Mouse (Mus musculus) intestine, embryonic 15.5 days (tissue): ENCODE results near the gene Mrps6. TPM values are rescaled to one million over a fixed set of nuclear protein-coding genes. Genes with fewer than 3 reads are reported as not detected.
A peak's percentile ranks its signal among the peaks of the same experiment; 100 is the strongest.

ENCODE experiments used
- ATAC-seq: fragments of 200-750 bp; cut with Nextera tagmentation; 2 replicates; pipeline ENCODE4 v1.8.0; 2017; ENCODE audit warnings: moderate TSS enrichment, moderate library complexity
- H3K27ac ChIP-seq: fragments of 300-500 bp; sonication (generic); 2 replicates; pipeline ENCODE4 v1.5.1; 2015; ENCODE audit warnings: mild to moderate bottlenecking, inconsistent platforms
- H3K27me3 ChIP-seq: fragments of 300-500 bp; sonication (generic); replicated peaks from 2 replicates; pipeline ENCODE4 v1.6.1; 2015; ENCODE audit warnings: inconsistent platforms
- H3K36me3 ChIP-seq: fragments of 300-500 bp; sonication (generic); 2 replicates; pipeline ENCODE4 v1.6.1; 2015; ENCODE audit warnings: inconsistent platforms
- H3K4me1 ChIP-seq: fragments of 300-500 bp; sonication (generic); replicated peaks from 2 replicates; pipeline ENCODE4 v1.6.1; 2015; ENCODE audit warnings: inconsistent platforms
- H3K4me2 ChIP-seq: fragments of 300-500 bp; sonication (generic); replicated peaks from 2 replicates; pipeline ENCODE4 v1.6.1; 2015; ENCODE audit warnings: mild to moderate bottlenecking, inconsistent platforms
- H3K4me3 ChIP-seq: fragments of 300-500 bp; sonication (generic); replicated peaks from 2 replicates; pipeline ENCODE4 v1.5.1; 2015; ENCODE audit warnings: inconsistent platforms
- H3K9ac ChIP-seq: fragments of 300-500 bp; sonication (generic); 2 replicates; pipeline ENCODE4 v1.6.1; 2015; ENCODE audit warnings: inconsistent platforms
- H3K9me3 ChIP-seq: fragments of 300-500 bp; sonication (generic); 2 replicates; pipeline ENCODE4 v1.6.1; 2016; ENCODE audit warnings: inconsistent platforms
- WGBS: fragments of 180-500 bp; shearing (Covaris S2); methylation state at CpG from one replicate; pipeline ENCODE4 v1.1.7; 2015; 5-methylcytosine and 5-hydroxymethylcytosine counted together
- polyA plus RNA-seq: library from polyadenylated mRNA; unstranded; fragments of >200 nt; fragmentation: Nextera tagmentation; extraction: Ambion mirVana; gene quantifications from 2 replicates; pipeline ENCODE4 v1.2.1, GENCODE M21; 2015

Gene Mrps6
- polyA plus RNA-seq, 1 experiment from 2014 or later: 105 TPM

DNA sequence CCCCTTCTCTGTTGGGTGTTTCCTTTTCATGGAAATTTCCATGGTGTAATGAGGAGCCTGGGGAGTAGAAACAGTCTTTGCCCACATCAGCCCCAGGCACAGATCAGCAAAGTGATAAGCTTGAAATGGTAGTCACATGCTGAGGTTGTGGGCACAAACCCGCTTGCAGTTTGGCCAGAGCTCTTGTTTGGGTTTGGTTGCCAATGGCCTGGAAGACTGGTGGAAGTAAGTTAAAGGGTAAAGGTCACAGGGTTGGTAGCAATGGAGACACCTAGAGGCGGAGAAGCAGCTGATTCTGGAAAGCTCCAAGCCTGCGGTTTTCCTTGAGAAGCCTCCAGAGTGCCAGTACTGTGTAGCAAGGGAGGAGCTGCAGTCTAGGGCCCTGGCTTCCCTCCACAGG lies 47.6 kb downstream of the Mrps6 start:
- Histone ChIP-seq H3K9me3 (no peaks in the 10 kb centered on the region), H3K4me3 (no peak overlapping the region), H3K36me3 (no peaks in the 10 kb centered on the region), H3K27ac (no peak overlapping the region), H3K4me2 (no peak overlapping the region), H3K9ac (no peak overlapping the region), H3K27me3 (no peaks in the 10 kb centered on the region), H3K4me1 (peaks cover 5% of the 10 kb centered on the region; the same call in 1 of the 2 replicates)
- 74% methylated on average over 3 of the region's 3 CpGs for WGBS
- ATAC-seq: no peak

DNA sequence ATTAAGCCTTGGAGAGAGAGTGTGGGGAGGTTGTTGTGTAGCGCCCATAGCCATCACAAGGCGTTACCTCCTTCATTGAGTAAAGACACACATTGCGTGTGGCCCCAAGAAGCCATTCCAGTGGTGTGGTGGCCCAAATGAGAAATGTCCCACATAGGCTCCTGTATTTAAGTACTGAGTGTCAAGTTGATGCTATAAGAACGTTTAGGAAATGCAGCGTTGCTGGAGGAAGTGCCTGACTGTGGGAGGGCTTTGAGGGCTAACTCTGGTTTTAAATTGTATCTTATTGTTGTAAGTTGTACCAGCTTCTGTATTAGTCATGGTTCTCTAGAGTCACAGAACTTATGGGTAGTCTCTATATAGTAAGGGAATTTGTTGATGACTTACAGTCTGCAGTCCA lies 49.3 kb downstream of the Mrps6 start:
- Histone ChIP-seq H3K4me3 (no peak overlapping the region), H3K4me1 (peaks cover 5% of the 10 kb centered on the region; the same call in 1 of the 2 replicates), H3K27ac (no peak overlapping the region), H3K9ac (no peak overlapping the region), H3K4me2 (no peak overlapping the region), H3K27me3 (no peaks in the 10 kb centered on the region), H3K9me3 (no peaks in the 10 kb centered on the region), H3K36me3 (no peaks in the 10 kb centered on the region)
- 89% methylated on average over 5 of the region's 5 CpGs for WGBS
- ATAC-seq: no peak

DNA sequence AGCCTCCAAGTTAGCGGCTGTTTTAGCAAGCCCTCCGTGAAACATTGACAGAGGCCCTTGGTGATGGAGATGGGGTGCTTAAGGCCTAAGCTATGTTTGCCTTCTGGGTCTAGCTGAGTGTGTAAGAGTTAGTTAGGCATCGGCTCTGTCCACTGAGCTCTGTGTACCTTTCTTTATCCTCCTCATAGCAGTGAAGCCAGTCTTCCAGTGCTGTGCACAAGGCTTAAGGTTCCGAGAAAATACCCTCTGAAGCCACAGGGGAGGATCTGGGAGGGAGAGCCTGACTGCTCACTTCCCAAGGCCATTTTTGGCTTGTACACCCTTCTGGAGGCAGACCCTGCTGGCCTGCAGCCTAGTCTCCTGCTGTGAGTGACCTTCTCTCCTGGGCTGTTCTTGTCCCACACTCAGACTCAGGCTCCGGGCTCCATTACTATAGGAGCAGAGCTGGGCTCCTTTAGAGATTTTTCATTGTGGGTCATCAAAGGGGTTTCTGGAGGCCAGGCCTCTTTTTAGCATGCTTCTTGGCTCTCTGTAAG lies 56.7 kb downstream of the Mrps6 start:
- H3K27ac ChIP-seq: no peak overlapping the region
- no peak overlapping the region for H3K4me3 ChIP-seq
- no peak overlapping the region for H3K9ac ChIP-seq
- no peaks in the 10 kb centered on the region for H3K9me3 ChIP-seq
- WGBS: 71% methylated on average over 5 of the region's 5 CpGs
- no peaks in the 10 kb centered on the region for H3K27me3 ChIP-seq
- peaks cover 8% of the 10 kb centered on the region; the same call in 1 of the 2 replicates for H3K4me1 ChIP-seq
- ATAC-seq: no peak
- 0 out of 2 replicates have a peak, but pooled peaks cover 3% of the 10 kb centered on the region for H3K36me3 ChIP-seq
- H3K4me2 ChIP-seq: no peak overlapping the region

GRCm38 (mm10) chr16:92115611-92116421 lies 57.7 kb downstream of the Mrps6 start:
- WGBS: 31% methylated on average over 20 of the region's 20 CpGs

GRCm38 (mm10) chr16:92117337-92118209 lies 59.5 kb downstream of the Mrps6 start:
- no peak overlapping the region for H3K27ac ChIP-seq
- 0 out of 2 replicates have a peak, but pooled peaks have one; percentile 27 for ATAC-seq
- WGBS: 62% methylated on average over 9 of the region's 9 CpGs

More at GRCm38 (mm10) chr16:92115611-92116421, 57.7 kb downstream of the Mrps6 start:
- Histone ChIP-seq H3K9me3 (no peaks in the 10 kb centered on the region), H3K36me3 (0 out of 2 replicates have a peak, but pooled peaks cover 3% of the 10 kb centered on the region), H3K4me1 (peaks cover 6% of the 10 kb centered on the region; the same call in 1 of the 2 replicates), H3K4me3 (0 out of 2 replicates have a peak overlapping the region, but pooled peaks have one; percentile 4), H3K27me3 (no peaks in the 10 kb centered on the region), H3K4me2 (peak overlapping the region; percentile 20; the same call in 1 of the 2 replicates), H3K9ac (no peak overlapping the region), H3K27ac (no peak overlapping the region)
- ATAC-seq: peak; percentile 66; the same call in 1 of the 2 replicates

GRCm38 (mm10) chr16:92119013-92119515 lies 61.0 kb downstream of the Mrps6 start:
- H3K9me3 ChIP-seq: no peaks in the 10 kb centered on the region
- 0 out of 2 replicates have a peak, but pooled peaks have one; percentile 29 for ATAC-seq
- no peak overlapping the region for H3K4me3 ChIP-seq
- no peak overlapping the region for H3K9ac ChIP-seq
- H3K27ac ChIP-seq: no peak overlapping the region
- peaks cover 6% of the 10 kb centered on the region; the same call in 1 of the 2 replicates for H3K4me1 ChIP-seq
- 50% methylated on average over 13 of the region's 13 CpGs for WGBS
- H3K36me3 ChIP-seq: no peaks in the 10 kb centered on the region
- H3K27me3 ChIP-seq: no peaks in the 10 kb centered on the region
- no peak overlapping the region for H3K4me2 ChIP-seq

More at GRCm38 (mm10) chr16:92117337-92118209, 59.5 kb downstream of the Mrps6 start:
- no peak overlapping the region for H3K9ac ChIP-seq
- H3K36me3 ChIP-seq: 0 out of 2 replicates have a peak, but pooled peaks cover 3% of the 10 kb centered on the region
- no peaks in the 10 kb centered on the region for H3K9me3 ChIP-seq
- H3K4me2 ChIP-seq: no peak overlapping the region
- no peak overlapping the region for H3K4me3 ChIP-seq
- H3K27me3 ChIP-seq: no peaks in the 10 kb centered on the region
- peaks cover 6% of the 10 kb centered on the region; the same call in 1 of the 2 replicates for H3K4me1 ChIP-seq

- 76% methylated on average over 17 of the region's 17 CpGs for WGBS
- H3K27ac ChIP-seq: no peak overlapping the region
- H3K9me3 ChIP-seq: no peaks in the 10 kb centered on the region
- no peak overlapping the region for H3K9ac ChIP-seq
- H3K27me3 ChIP-seq: no peaks in the 10 kb centered on the region
- H3K4me1 ChIP-seq: peaks cover 4% of the 10 kb centered on the region; the same call in 1 of the 2 replicates
- no peak overlapping the region for H3K4me3 ChIP-seq
- no peaks in the 10 kb centered on the region for H3K36me3 ChIP-seq
- H3K4me2 ChIP-seq: no peak overlapping the region
- ATAC-seq: no peak
These were observed 62.9 kb downstream of the Mrps6 start for GRCm38 (mm10) chr16:92120899-92121531.

DNA sequence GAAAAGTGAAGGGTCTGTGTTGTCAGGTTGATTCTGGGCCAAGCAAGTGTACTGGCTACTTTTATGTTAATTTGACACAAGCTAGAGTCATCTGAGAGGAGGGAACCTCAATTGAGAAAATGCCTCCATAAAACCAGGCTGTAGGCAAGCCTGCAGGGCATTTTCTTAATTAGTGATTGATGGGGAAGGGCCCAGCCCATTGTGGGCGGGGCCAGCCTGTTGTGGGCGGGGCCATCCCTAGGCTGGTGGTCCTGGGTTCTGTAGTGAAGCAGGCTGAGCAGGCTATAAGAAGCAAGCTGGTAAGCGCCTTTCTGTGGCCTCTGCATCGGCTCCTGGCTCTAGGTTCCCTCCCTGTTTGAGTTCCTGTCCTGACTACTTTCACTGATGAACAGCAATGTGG lies 69.2 kb downstream of the Mrps6 start:
- H3K27ac ChIP-seq: no peak overlapping the region
- ATAC-seq: no peak
- H3K27me3 ChIP-seq: no peaks in the 10 kb centered on the region
- H3K4me2 ChIP-seq: no peak overlapping the region
- H3K36me3 ChIP-seq: no peaks in the 10 kb centered on the region
- H3K9ac ChIP-seq: no peak overlapping the region
- 48% methylated on average over 4 of the region's 4 CpGs for WGBS
- H3K4me3 ChIP-seq: no peak overlapping the region
- H3K4me1 ChIP-seq: no peaks in the 10 kb centered on the region
- no peaks in the 10 kb centered on the region for H3K9me3 ChIP-seq

GRCm38 (mm10) chr16:92127666-92128065 lies 69.6 kb downstream of the Mrps6 start:
- Histone ChIP-seq H3K27ac (no peak overlapping the region), H3K27me3 (no peaks in the 10 kb centered on the region), H3K4me3 (no peak overlapping the region), H3K36me3 (no peaks in the 10 kb centered on the region), H3K9ac (no peak overlapping the region), H3K4me1 (no peaks in the 10 kb centered on the region), H3K4me2 (no peak overlapping the region), H3K9me3 (no peaks in the 10 kb centered on the region)
- 79% methylated on average over 5 of the region's 5 CpGs for WGBS
- ATAC-seq: peak; percentile 34; the same call in 1 of the 2 replicates

GRCm38 (mm10) chr16:92129843-92130242 lies 71.8 kb downstream of the Mrps6 start:
- Histone ChIP-seq H3K4me2 (no peak overlapping the region), H3K4me1 (no peaks in the 10 kb centered on the region), H3K36me3 (no peaks in the 10 kb centered on the region), H3K9me3 (no peaks in the 10 kb centered on the region), H3K27ac (no peak overlapping the region), H3K4me3 (no peak overlapping the region), H3K9ac (no peak overlapping the region), H3K27me3 (no peaks in the 10 kb centered on the region)
- WGBS: 91% methylated on average over 8 of the region's 8 CpGs
- no peak for ATAC-seq

- no peaks in the 10 kb centered on the region for H3K27me3 ChIP-seq
- H3K4me1 ChIP-seq: no peaks in the 10 kb centered on the region
- no peaks in the 10 kb centered on the region for H3K9me3 ChIP-seq
- H3K27ac ChIP-seq: no peak overlapping the region
- no peak overlapping the region for H3K4me2 ChIP-seq
- no peak overlapping the region for H3K4me3 ChIP-seq
- H3K36me3 ChIP-seq: no peaks in the 10 kb centered on the region
- no peak overlapping the region for H3K9ac ChIP-seq
- 83% methylated on average over 4 of the region's 4 CpGs for WGBS
- no peak for ATAC-seq
These were observed 74.4 kb downstream of the Mrps6 start for GRCm38 (mm10) chr16:92132511-92132910.
